Mouse (Mus musculus) small intestine, adult 2 months (tissue): ENCODE data around the gene Cacng8. TPM values are rescaled to one million over a fixed set of nuclear protein-coding genes. Genes with fewer than 3 reads are reported as not detected.
A peak's percentile ranks its signal among the peaks of the same experiment; 100 is the strongest.

Experiments used
- H3K27ac ChIP-seq: fragments of 200-500 bp; 2 replicates; pipeline ENCODE4 v1.5.1; 2012; ENCODE audit warnings: low read depth, low read length, control low read depth, inconsistent platforms; ENCODE audit not compliant: insufficient read depth
- H3K27me3 ChIP-seq: fragments of 200-500 bp; 2 replicates; pipeline ENCODE4 v1.6.1; 2012; ENCODE audit warnings: mild to moderate bottlenecking, moderate library complexity, low read length, inconsistent platforms; ENCODE audit not compliant: control insufficient read depth, insufficient read depth
- H3K36me3 ChIP-seq: fragments of 200-500 bp; 2 replicates; pipeline ENCODE4 v1.6.1; 2012; ENCODE audit warnings: mild to moderate bottlenecking, low read length, control low read depth, inconsistent platforms; ENCODE audit not compliant: control insufficient read depth, insufficient read depth
- H3K4me1 ChIP-seq: fragments of 200-500 bp; 2 replicates; pipeline ENCODE4 v1.6.1; 2012; ENCODE audit warnings: low read length, inconsistent platforms, mixed read lengths; ENCODE audit not compliant: control insufficient read depth, insufficient read depth, insufficient read length
- H3K4me3 ChIP-seq: fragments of 200-500 bp; 2 replicates; pipeline ENCODE4 v1.5.1; 2012; ENCODE audit warnings: low read depth, mild to moderate bottlenecking, control low read depth, inconsistent platforms, low read length, moderate library complexity
- CTCF ChIP-seq: fragments of 200-500 bp; IDR thresholded peaks from 2 replicates; pipeline ENCODE4 v1.5.1; 2012; ENCODE audit warnings: low read depth, mild to moderate bottlenecking, control low read depth, inconsistent platforms, low read length, moderate library complexity, mixed read lengths; ENCODE audit not compliant: insufficient replicate concordance, insufficient read length; ENCODE audit errors: extremely low read depth
- POLR2A ChIP-seq: fragments of 200-500 bp; IDR thresholded peaks from 2 replicates; pipeline ENCODE4 v1.6.1; 2012; ENCODE audit warnings: low read depth, mild to moderate bottlenecking, control low read depth, inconsistent platforms, low read length, moderate library complexity
- WGBS: fragments of 180-500 bp; shearing (Covaris S2); methylation state at CpG from one replicate; pipeline ENCODE4 v1.1.7; 2018; 5-methylcytosine and 5-hydroxymethylcytosine counted together
- polyA plus RNA-seq: library from polyadenylated mRNA; depleted of rRNA; stranded (reverse); fragments of >200 nt; gene quantifications from 2 replicates; pipeline ENCODE4 v1.2.3, GENCODE M21; 2012

Cacng8 gene
- polyA plus RNA-seq, 1 experiment: 0.77 TPM

DNA sequence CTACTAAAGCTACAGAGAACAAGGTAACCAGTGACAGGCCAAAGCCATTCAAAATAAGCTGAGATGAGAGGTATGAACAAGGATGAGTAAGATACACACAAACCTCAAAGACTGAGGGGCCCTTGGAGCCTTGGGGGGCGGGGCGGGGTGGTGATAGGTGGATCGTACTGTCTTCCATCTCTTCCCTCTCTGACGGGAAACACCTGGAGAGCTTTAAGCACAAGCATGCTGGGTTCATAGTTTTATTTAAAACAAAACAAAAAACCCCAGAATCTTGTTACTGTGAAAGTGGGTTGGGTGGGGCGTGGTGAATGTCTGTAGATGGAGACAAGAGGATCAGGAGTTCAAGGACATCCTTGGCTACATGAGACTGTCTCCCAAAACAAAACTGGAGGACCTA lies 30.0 kb downstream of the Cacng8 start:
- 52% methylated on average over 5 of the region's 5 CpGs for WGBS
- no peak overlapping the region for H3K4me3 ChIP-seq
- H3K27me3 ChIP-seq: peaks cover 19% of the 10 kb centered on the region
- TF ChIP-seq CTCF (no peak), POLR2A (no peak)
- no peak overlapping the region for H3K27ac ChIP-seq
- H3K36me3 ChIP-seq: no peaks in the 10 kb centered on the region
- peaks cover 5% of the 10 kb centered on the region for H3K4me1 ChIP-seq

DNA sequence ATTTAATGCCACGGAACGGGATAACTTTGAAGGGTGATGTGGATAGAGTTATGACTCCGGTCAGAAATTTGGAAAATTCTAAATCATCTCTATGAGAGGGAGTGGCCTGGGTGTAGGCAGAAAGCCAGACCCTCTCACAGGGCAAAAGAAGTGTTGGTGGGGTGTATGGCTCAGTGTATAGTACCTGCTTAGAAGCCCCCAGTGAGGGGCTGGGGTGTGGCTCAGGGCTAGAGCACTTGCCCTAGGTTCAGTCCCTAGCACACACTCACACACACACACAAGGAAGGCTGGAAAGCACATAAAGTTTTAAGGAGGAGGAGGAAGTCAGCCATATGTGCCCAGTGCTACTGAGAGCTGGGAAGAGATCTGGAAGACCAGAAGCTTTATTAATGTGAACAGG lies 30.8 kb downstream of the Cacng8 start:
- H3K27ac ChIP-seq: no peak overlapping the region
- peaks cover 5% of the 10 kb centered on the region for H3K4me1 ChIP-seq
- WGBS: 80% methylated on average over 3 of the region's 3 CpGs
- peaks cover 12% of the 10 kb centered on the region for H3K27me3 ChIP-seq
- H3K36me3 ChIP-seq: no peaks in the 10 kb centered on the region
- TF ChIP-seq CTCF: no peak
- no peak for TF ChIP-seq POLR2A
- H3K4me3 ChIP-seq: no peak overlapping the region

GRCm38 (mm10) chr7:3422051-3422450 lies 31.6 kb downstream of the Cacng8 start:
- WGBS: 25% methylated on average over 7 of the region's 7 CpGs
- Histone ChIP-seq H3K27ac (no peak overlapping the region), H3K36me3 (no peaks in the 10 kb centered on the region), H3K4me1 (peaks cover 5% of the 10 kb centered on the region), H3K4me3 (peak overlapping the region; percentile 45), H3K27me3 (peaks cover 12% of the 10 kb centered on the region)
- TF ChIP-seq CTCF: no peak
- no peak for TF ChIP-seq POLR2A

DNA sequence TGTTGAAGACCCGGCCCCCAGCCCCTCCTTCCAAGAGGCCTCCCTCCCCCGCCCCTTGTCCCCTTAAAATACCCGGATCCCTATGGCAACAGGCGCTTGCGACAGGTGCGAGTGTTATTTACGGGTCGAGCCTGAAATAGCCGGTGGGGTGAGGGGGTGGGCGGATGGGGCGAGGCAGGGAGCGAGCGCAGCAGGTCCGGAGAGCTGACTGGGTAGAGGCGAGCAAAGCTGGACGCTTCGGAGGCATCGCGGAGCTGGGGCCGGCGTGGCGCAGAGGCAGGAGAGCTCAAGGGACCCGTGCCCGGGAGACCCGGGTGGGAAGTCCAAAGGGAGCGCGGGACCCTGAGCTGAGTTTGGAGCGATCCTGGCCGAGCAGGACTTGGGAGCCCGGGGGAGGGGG lies 32.9 kb downstream of the Cacng8 start:
- H3K4me3 ChIP-seq: no peak overlapping the region
- peaks cover 12% of the 10 kb centered on the region for H3K27me3 ChIP-seq
- WGBS: 6% methylated on average over 30 of the region's 30 CpGs
- TF ChIP-seq CTCF (no peak), POLR2A (no peak)
- no peak overlapping the region for H3K27ac ChIP-seq
- peaks cover 5% of the 10 kb centered on the region for H3K4me1 ChIP-seq
- no peaks in the 10 kb centered on the region for H3K36me3 ChIP-seq

DNA sequence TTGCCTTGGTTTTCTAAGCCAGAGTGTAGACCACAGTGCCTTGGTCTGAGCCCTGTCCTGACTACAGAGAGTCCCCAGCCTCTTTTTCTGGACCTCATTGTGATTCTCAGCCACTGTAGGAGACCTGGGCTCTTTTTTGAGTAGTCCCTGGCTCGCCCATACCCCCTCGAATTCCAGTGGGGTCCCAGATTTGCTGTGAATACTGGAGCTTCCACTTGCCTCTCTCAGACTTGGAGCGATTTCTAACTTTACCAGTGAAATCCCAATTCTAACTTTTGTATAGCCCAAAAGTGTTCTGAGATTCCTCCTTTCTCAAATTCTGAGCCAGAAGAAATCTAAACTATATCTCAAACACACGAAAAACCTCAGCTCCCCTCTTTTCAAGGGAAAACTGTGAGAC lies 33.4 kb downstream of the Cacng8 start, which contains the start of gene Cacng6:
Gene Cacng6, plus strand, starts transcription at position 301 of the 400 bp plus-strand sequence.
- TF ChIP-seq POLR2A (no peak), CTCF (no peak)
- peaks cover 5% of the 10 kb centered on the region for H3K4me1 ChIP-seq
- no peaks in the 10 kb centered on the region for H3K36me3 ChIP-seq
- peaks cover 12% of the 10 kb centered on the region for H3K27me3 ChIP-seq
- H3K4me3 ChIP-seq: no peak within 1 kb of the TSS
- 53% methylated on average over 4 of the region's 4 CpGs for WGBS
- H3K27ac ChIP-seq: no peak within 1 kb of the TSS

- Histone ChIP-seq H3K4me3 (no peak overlapping the region), H3K27ac (no peak overlapping the region), H3K4me1 (peaks cover 5% of the 10 kb centered on the region), H3K36me3 (no peaks in the 10 kb centered on the region), H3K27me3 (peaks cover 12% of the 10 kb centered on the region)
- 78% methylated on average over 5 of the region's 5 CpGs for WGBS
- no peak for TF ChIP-seq POLR2A
- no peak for TF ChIP-seq CTCF
Measured at GRCm38 (mm10) chr7:3425141-3425540, 34.7 kb downstream of the Cacng8 start.

DNA sequence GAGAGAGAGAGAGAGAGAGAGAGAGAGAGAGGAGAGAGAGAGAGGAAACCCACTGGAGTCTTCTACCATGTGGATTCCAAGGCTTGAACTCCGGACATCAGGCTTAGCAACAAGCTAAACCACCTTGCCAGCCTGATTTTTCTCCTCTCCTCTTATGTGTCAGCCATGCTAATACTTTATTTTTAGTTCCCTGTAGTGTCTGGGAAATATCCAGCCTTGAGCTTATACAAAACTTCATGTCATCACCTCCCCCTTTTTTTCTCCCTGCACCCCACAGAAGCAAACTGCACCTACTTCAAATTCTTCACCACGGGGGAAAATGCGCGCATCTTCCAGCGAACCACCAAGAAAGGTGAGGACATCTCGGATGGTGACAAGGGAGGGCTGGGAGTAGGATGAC lies 39.7 kb downstream of the Cacng8 start:
- TF ChIP-seq CTCF (no peak), POLR2A (no peak)
- Histone ChIP-seq H3K27me3 (no peaks in the 10 kb centered on the region; the same call in 1 of the 2 replicates), H3K36me3 (no peaks in the 10 kb centered on the region), H3K4me1 (no peaks in the 10 kb centered on the region), H3K4me3 (no peak overlapping the region), H3K27ac (no peak overlapping the region)
- WGBS: 70% methylated on average over 6 of the region's 6 CpGs
